Mouse (Mus musculus) embryonic facial prominence, embryonic 14.5 days (tissue): Measurements from ENCODE around the gene Cryge. TPM values are rescaled to one million over a fixed set of nuclear protein-coding genes. Genes with fewer than 3 reads are reported as not detected.

Experiments
- ATAC-seq: fragments of 200-750 bp; cut with Nextera tagmentation; 2 replicates; pipeline ENCODE4 v1.8.0; 2017; ENCODE audit warnings: low read depth, moderate number of reproducible peaks, moderate TSS enrichment
- DNase-seq: peaks from one replicate; pipeline ENCODE4 v3.0.0-alpha.2; 2015; ENCODE audit warnings: low spot score
- H3K27ac ChIP-seq: fragments of 300-500 bp; sonication (generic); replicated peaks from 2 replicates; pipeline ENCODE4 v1.5.1; 2014; ENCODE audit warnings: low read depth, mild to moderate bottlenecking, low read length, moderate library complexity
- H3K27me3 ChIP-seq: fragments of 300-500 bp; sonication (generic); replicated peaks from 2 replicates; pipeline ENCODE4 v1.6.1; 2014; ENCODE audit warnings: low read length; ENCODE audit not compliant: control insufficient read depth, insufficient read depth
- H3K36me3 ChIP-seq: fragments of 300-500 bp; sonication (generic); 2 replicates; pipeline ENCODE4 v1.6.1; 2014; ENCODE audit warnings: low read length, mixed read lengths; ENCODE audit not compliant: control insufficient read depth, insufficient read depth
- H3K4me1 ChIP-seq: fragments of 300-500 bp; sonication (generic); 2 replicates; pipeline ENCODE4 v1.6.1; 2014; ENCODE audit warnings: antibody characterized with exemption, low read length; ENCODE audit not compliant: control insufficient read depth, insufficient read depth
- H3K4me2 ChIP-seq: fragments of 300-500 bp; sonication (generic); 2 replicates; pipeline ENCODE4 v1.6.1; 2014; ENCODE audit warnings: low read depth, mild to moderate bottlenecking, low read length, moderate library complexity, mixed read lengths
- H3K4me3 ChIP-seq: fragments of 300-500 bp; sonication (generic); 2 replicates; pipeline ENCODE4 v1.5.1; 2014; ENCODE audit warnings: low read depth, mild to moderate bottlenecking, low read length
- H3K9ac ChIP-seq: fragments of 300-500 bp; sonication (generic); 2 replicates; pipeline ENCODE4 v1.6.1; 2014; ENCODE audit warnings: low read depth, mild to moderate bottlenecking, low read length, moderate library complexity, mixed read lengths
- H3K9me3 ChIP-seq: fragments of 300-500 bp; sonication (generic); 2 replicates; pipeline ENCODE4 v1.6.1; 2016; ENCODE audit warnings: low read length; ENCODE audit not compliant: control insufficient read depth
- WGBS: fragments of 180-500 bp; shearing (Covaris S2); extraction: QIAGEN DNeasy Blood & Tissue Kit; methylation state at CpG from one replicate; pipeline ENCODE4 v1.1.7; 2014; 5-methylcytosine and 5-hydroxymethylcytosine counted together
- polyA plus RNA-seq: library from polyadenylated mRNA; unstranded; fragments of >200 nt; fragmentation: Nextera tagmentation; extraction: Ambion mirVana; gene quantifications from 2 replicates; pipeline ENCODE4 v1.2.1, GENCODE M21; 2014

The Cryge gene
- polyA plus RNA-seq, 1 experiment from 2014 or later = 0.29 TPM

DNA sequence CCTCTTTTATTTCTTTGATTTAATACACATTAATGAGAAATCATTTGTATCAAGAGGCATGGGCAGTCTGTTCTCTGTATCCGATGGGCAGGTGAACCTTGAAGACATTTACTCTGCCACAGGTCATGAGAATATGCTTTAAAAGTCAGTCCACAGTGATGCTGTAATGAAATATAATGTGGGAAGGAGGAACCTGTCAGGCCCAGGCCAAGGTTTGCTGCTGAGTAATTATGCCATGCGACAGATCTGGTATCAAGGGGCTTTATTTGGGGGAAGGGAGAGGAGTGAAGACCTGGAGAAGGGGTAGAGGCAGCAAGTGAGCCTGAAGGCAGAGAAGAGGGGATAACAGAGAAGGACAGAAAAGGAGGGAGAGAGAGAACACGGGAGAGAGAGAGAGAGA, 11.3 kb downstream of the Cryge start:
- ATAC-seq (no peak), DNase-seq (no peak)
- Histone ChIP-seq H3K27me3 (no peaks in the 10 kb centered on the region), H3K27ac (no peak overlapping the region), H3K4me3 (no peak overlapping the region), H3K9ac (no peak overlapping the region), H3K4me1 (no peaks in the 10 kb centered on the region), H3K9me3 (no peaks in the 10 kb centered on the region), H3K4me2 (no peak overlapping the region), H3K36me3 (no peaks in the 10 kb centered on the region)
- WGBS = 69% methylated on average over 3 of the region's 3 CpGs

GRCm38 (mm10) chr1:65037542-65037941, 13.4 kb downstream of the Cryge start:
- Histone ChIP-seq H3K4me2 (no peak overlapping the region), H3K27me3 (no peaks in the 10 kb centered on the region), H3K27ac (no peak overlapping the region), H3K4me1 (no peaks in the 10 kb centered on the region), H3K36me3 (no peaks in the 10 kb centered on the region), H3K4me3 (no peak overlapping the region), H3K9me3 (no peaks in the 10 kb centered on the region), H3K9ac (no peak overlapping the region)
- ATAC-seq (no peak), DNase-seq (no peak)
- WGBS = 75% methylated on average over 2 of the region's 2 CpGs

DNA sequence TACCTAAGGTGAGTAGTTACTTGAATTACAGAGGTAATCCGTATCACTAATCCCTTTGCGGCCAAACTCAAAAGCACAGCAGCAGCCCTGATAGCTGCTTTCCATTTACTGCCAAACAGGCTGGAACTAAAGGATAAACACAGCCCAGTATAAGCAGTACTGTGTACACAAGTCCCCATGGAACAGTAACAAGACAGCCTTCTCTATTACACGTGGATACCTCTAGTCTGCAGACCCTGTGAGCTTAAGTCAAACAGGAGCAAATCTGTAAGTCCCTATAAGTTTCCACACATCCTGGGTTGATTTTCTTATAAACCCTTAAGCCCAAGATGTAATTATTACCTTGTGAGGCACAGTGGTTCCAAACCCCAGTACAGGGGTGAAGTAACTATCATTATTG, 15.4 kb downstream of the Cryge start:
- H3K4me3 ChIP-seq = no peak overlapping the region
- DNase-seq = peak; percentile 31
- WGBS = 20% methylated on average over 3 of the region's 3 CpGs
- no peaks in the 10 kb centered on the region for H3K36me3 ChIP-seq
- no peak overlapping the region for H3K27ac ChIP-seq
- peak overlapping the region; percentile 15; the same call in 1 of the 2 replicates for H3K4me2 ChIP-seq
- no peaks in the 10 kb centered on the region for H3K9me3 ChIP-seq
- no peak overlapping the region for H3K9ac ChIP-seq
- ATAC-seq = peak; percentile 74; the same call in 1 of the 2 replicates
- H3K4me1 ChIP-seq = no peaks in the 10 kb centered on the region
- H3K27me3 ChIP-seq = no peaks in the 10 kb centered on the region

- H3K4me2 ChIP-seq = no peak within 1 kb of the TSS
- H3K27ac ChIP-seq = no peak within 1 kb of the TSS
- ATAC-seq (no peak), DNase-seq (no peak)
- no peak within 1 kb of the TSS for H3K4me3 ChIP-seq
- H3K9me3 ChIP-seq = no peaks in the 10 kb centered on the region
- H3K9ac ChIP-seq = no peak within 1 kb of the TSS
- no peaks in the 10 kb centered on the region for H3K36me3 ChIP-seq
- H3K27me3 ChIP-seq = no peaks in the 10 kb centered on the region
- no peaks in the 10 kb centered on the region for H3K4me1 ChIP-seq
Measured at GRCm38 (mm10) chr1:65032641-65033040, 18.3 kb downstream of the Cryge start, which contains the start of gene Akr1cl. TSS of gene Akr1cl (minus strand) at chr1:65032759.

DNA sequence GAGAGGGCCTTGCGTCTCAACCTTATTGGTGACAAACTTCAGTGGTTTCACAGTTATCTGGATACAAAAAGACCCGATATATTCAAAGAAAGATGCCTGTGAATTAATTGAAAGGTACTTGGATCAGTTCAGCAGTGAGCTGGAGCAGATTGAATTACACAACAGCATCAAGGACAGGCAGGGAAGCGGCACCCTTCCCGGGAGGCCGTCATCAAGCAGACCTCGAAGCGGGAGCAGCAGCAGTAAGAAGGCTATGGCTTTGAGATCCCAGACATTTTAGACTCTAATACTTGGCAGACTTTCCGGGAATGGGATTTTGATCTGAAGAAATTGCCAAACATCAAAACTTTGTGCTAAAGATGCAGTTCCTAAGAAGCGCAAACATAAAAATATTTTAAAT, 22.7 kb downstream of the Cryge start:
- 55% methylated on average over 9 of the region's 9 CpGs for WGBS
- H3K36me3 ChIP-seq = no peaks in the 10 kb centered on the region
- DNase-seq (peak; percentile 9), ATAC-seq (no peak)
- H3K9me3 ChIP-seq = no peaks in the 10 kb centered on the region
- H3K9ac ChIP-seq = no peak overlapping the region
- no peak overlapping the region for H3K4me2 ChIP-seq
- H3K27me3 ChIP-seq = no peaks in the 10 kb centered on the region
- no peak overlapping the region for H3K27ac ChIP-seq
- no peaks in the 10 kb centered on the region for H3K4me1 ChIP-seq
- no peak overlapping the region for H3K4me3 ChIP-seq

DNA sequence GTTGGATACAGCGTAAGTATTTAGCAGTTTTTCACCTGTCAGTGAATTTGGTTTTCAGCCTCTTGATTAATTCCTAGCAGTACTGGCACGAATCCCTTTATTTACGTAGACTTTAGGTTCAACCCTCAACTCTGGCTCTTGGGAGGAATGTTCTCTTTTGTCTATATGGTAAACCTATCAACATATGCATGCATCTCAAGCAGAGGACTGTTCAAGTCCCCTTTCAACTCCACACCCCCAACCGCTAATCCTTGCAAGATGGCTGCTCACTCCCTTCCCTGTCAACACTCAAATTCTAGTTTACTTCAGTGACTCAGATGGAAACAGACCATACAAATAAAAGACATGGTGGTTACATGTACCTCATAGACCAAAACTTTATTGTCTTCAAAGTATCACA, 38.2 kb downstream of the Cryge start:
- H3K27ac ChIP-seq = no peak overlapping the region
- no peak overlapping the region for H3K4me2 ChIP-seq
- WGBS = 80% methylated on average over 4 of the region's 4 CpGs
- no peaks in the 10 kb centered on the region for H3K9me3 ChIP-seq
- H3K36me3 ChIP-seq = no peaks in the 10 kb centered on the region
- ATAC-seq = no peak
- H3K9ac ChIP-seq = no peak overlapping the region
- DNase-seq = no peak
- H3K4me3 ChIP-seq = no peak overlapping the region
- no peaks in the 10 kb centered on the region for H3K27me3 ChIP-seq
- no peaks in the 10 kb centered on the region for H3K4me1 ChIP-seq

- no peaks in the 10 kb centered on the region for H3K27me3 ChIP-seq
- H3K27ac ChIP-seq = no peak overlapping the region
- no peak overlapping the region for H3K4me3 ChIP-seq
- no peaks in the 10 kb centered on the region for H3K4me1 ChIP-seq
- DNase-seq = peak; percentile 93
- no peak overlapping the region for H3K4me2 ChIP-seq
- WGBS = 13% methylated on average over 9 of the region's 9 CpGs
- H3K9me3 ChIP-seq = no peaks in the 10 kb centered on the region
- H3K9ac ChIP-seq = no peak overlapping the region
- no peaks in the 10 kb centered on the region for H3K36me3 ChIP-seq
- ATAC-seq = peak; percentile 75
Measured at GRCm38 (mm10) chr1:65010153-65010552, 40.8 kb downstream of the Cryge start.

- no peaks in the 10 kb centered on the region for H3K27me3 ChIP-seq
- no peak overlapping the region for H3K9ac ChIP-seq
- no peak overlapping the region for H3K27ac ChIP-seq
- H3K9me3 ChIP-seq = no peaks in the 10 kb centered on the region
- WGBS = 83% methylated on average over 6 of the region's 6 CpGs
- H3K36me3 ChIP-seq = no peaks in the 10 kb centered on the region
- H3K4me1 ChIP-seq = no peaks in the 10 kb centered on the region
- DNase-seq (no peak), ATAC-seq (no peak)
- no peak overlapping the region for H3K4me2 ChIP-seq
- no peak overlapping the region for H3K4me3 ChIP-seq
Measured at GRCm38 (mm10) chr1:65005575-65005974, 45.4 kb downstream of the Cryge start.

GRCm38 (mm10) chr1:65004526-65004925, 46.4 kb downstream of the Cryge start:
- no peaks in the 10 kb centered on the region for H3K36me3 ChIP-seq
- H3K27ac ChIP-seq = no peak overlapping the region
- no peaks in the 10 kb centered on the region for H3K27me3 ChIP-seq
- H3K4me2 ChIP-seq = no peak overlapping the region
- 79% methylated on average over 4 of the region's 4 CpGs for WGBS
- no peaks in the 10 kb centered on the region for H3K4me1 ChIP-seq
- ATAC-seq = no peak
- no peak overlapping the region for H3K9ac ChIP-seq
- H3K4me3 ChIP-seq = no peak overlapping the region
- no peak for DNase-seq
- H3K9me3 ChIP-seq = no peaks in the 10 kb centered on the region
